Mouse (Mus musculus) MEL (cell line): ENCODE results near the gene Nell1.

Experiments
- CTCF ChIP-seq, 3 experiments: IDR thresholded peaks in 2 of 3; conservative IDR thresholded peaks in 1 of 3; 2 replicates each; pipeline ENCODE4 v1.5.1; 2011 to 2012; ENCODE audit warnings: low read length in 3 of 3, low read depth in 2 of 3, mild to moderate bottlenecking in 2 of 3, improper control_type of control experiment in 1 of 3, inconsistent platforms in 1 of 3, mixed read lengths in 1 of 3, moderate library complexity in 1 of 3; ENCODE audit not compliant: control insufficient read depth in 1 of 3, insufficient read depth in 1 of 3, poor library complexity in 1 of 3, severe bottlenecking in 1 of 3
- ELF1 ChIP-seq: IDR thresholded peaks from 2 replicates; pipeline ENCODE4 v1.6.1; 2014; ENCODE audit warnings: low read depth, mild to moderate bottlenecking, inconsistent platforms, low read length, improper control_type of control experiment, moderate library complexity
- EP300 ChIP-seq, 2 experiments: IDR thresholded peaks; 2 replicates each; pipeline ENCODE4 v1.6.1; 2011; ENCODE audit warnings: improper control_type of control experiment in 2 of 2, low read length in 2 of 2, low read depth in 1 of 2, mild to moderate bottlenecking in 1 of 2
- HCFC1 ChIP-seq: IDR thresholded peaks from 2 replicates; pipeline ENCODE4 v1.6.1; 2012; ENCODE audit warnings: low read depth, mild to moderate bottlenecking, inconsistent platforms, low read length, improper control_type of control experiment, moderate library complexity
- MAX ChIP-seq: IDR thresholded peaks from 2 replicates; pipeline ENCODE4 v1.6.1; 2011; ENCODE audit warnings: low read length, improper control_type of control experiment
- MAZ ChIP-seq: IDR thresholded peaks from 2 replicates; pipeline ENCODE4 v1.6.1; 2012; ENCODE audit warnings: low read depth, mild to moderate bottlenecking, inconsistent platforms, low read length, improper control_type of control experiment
- NELFE ChIP-seq: IDR thresholded peaks from 2 replicates; pipeline ENCODE4 v1.6.1; 2011; ENCODE audit warnings: low read depth, low read length, improper control_type of control experiment
- POLR2A ChIP-seq, 2 experiments: IDR thresholded peaks; 2 replicates each; pipeline ENCODE4 v1.6.1; 2011 to 2012; ENCODE audit warnings: low read length in 2 of 2, mild to moderate bottlenecking in 2 of 2, control low read depth in 1 of 2, improper control_type of control experiment in 1 of 2, low read depth in 1 of 2, moderate library complexity in 1 of 2; ENCODE audit not compliant: control insufficient read depth in 1 of 2, insufficient read depth in 1 of 2, poor library complexity in 1 of 2
- ZNF384 ChIP-seq: IDR thresholded peaks from 2 replicates; pipeline ENCODE4 v1.6.1; 2012; ENCODE audit warnings: low read depth, mild to moderate bottlenecking, inconsistent platforms, low read length, improper control_type of control experiment

DNA sequence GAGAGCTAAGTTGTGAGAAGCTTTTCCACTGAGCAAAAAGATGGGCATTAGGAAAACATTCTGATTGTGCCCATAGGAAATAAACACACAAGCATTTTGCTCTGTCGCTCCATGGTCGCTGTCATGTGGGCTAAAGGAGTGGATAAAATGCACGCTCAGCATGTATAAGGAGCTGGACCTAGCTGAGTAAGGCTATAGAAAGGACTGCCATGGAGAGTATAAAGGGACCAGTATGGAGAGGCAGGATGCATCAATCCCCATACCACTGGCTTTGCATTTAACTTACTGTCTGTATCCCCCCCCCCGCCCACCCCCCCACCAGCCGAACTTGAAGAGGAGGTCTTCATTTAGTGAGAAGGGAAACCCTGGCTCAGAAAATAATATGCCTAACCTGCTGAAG, 711.7 kb downstream of the Nell1 start:
- TF ChIP-seq EP300 (IDR thresholded peaks at IDR 0.05; ENCODE audit: low read depth in 1 of 2, low read length in 2 of 2) (no peak), POLR2A (IDR thresholded peaks at IDR 0.05; ENCODE audit: control insufficient read depth in 1 of 2, insufficient read depth in 1 of 2, low read depth in 1 of 2, low read length in 2 of 2, poor library complexity in 1 of 2) (no peak), CTCF (IDR thresholded peaks at IDR 0.05 in 2 of 3, conservative IDR thresholded peaks at IDR 0.05 in 1 of 3; ENCODE audit: control insufficient read depth in 1 of 3, insufficient read depth in 1 of 3, low read depth in 2 of 3, low read length in 3 of 3, poor library complexity in 1 of 3, severe bottlenecking in 1 of 3) (no peak), NELFE (no peak), ELF1 (no peak), MAZ (no peak), HCFC1 (no peak), MAX (no peak), ZNF384 (no peak)
